In the genomic region with DNA sequence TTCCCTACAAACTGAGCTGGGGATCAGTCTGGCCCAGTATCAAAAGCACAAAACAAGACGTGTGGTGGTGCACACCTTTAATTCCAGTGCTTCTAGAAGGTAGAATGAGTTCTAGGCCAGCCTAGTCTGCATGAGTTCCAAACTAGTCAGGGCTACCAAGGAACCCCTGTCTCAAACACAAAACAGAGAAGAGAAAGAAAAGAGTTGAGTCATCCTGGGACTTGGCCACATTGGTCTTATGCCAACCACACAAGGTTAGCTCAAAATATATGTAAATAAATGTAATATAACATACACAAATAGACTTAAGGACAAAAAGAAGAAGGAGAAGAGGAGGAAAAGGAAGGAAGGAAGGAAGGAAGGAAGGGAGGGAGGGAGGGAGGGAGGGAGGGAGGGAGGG, we compare ENCODE assay signal across 17 mouse cellular contexts.
"Had no signal": no experiment of that assay in that cellular context is flagged by ENCODE, and none has a peak within 500 bp of the region (broad histone marks: within the 10 kb centered on the region; RNA-seq: fewer than 3 reads in every experiment).

No protein-coding gene starts in this region.

- H3K27me3 ChIP-seq: limb, embryonic 12.5 days; liver, embryonic 13.5 days; lung, embryonic 15.5 days; megakaryocyte, embryonic 14.5 days; neural tube, embryonic 15.5 days had no signal

- H3K4me2 ChIP-seq: limb, embryonic 12.5 days; liver, embryonic 13.5 days; lung, embryonic 15.5 days; midbrain, embryonic 11.5 days; neural tube, embryonic 15.5 days had no signal

- H3K27ac ChIP-seq: kidney, postnatal 0 days; layer of hippocampus, adult 2 months; limb, embryonic 12.5 days; liver, embryonic 13.5 days; lung, embryonic 15.5 days; macrophage; neural tube, embryonic 15.5 days had no signal

- DNase-seq: kidney, adult 9 months; kidney, postnatal 36 days; liver; liver, embryonic 13.5 days; liver, postnatal 0 days; lung, postnatal 14 days; right cerebral cortex, postnatal 14 days; thymus, adult 18-20 months; thymus, postnatal 14 days had no signal

- H3K4me1 ChIP-seq: limb, embryonic 12.5 days; liver, embryonic 13.5 days; lung, embryonic 15.5 days; megakaryocyte, embryonic 14.5 days; neural tube, embryonic 15.5 days had no signal

- H3K9ac ChIP-seq: limb, embryonic 12.5 days; liver, embryonic 13.5 days; liver, postnatal 0 days; lung, embryonic 15.5 days; neural tube, embryonic 15.5 days had no signal

- H3K36me3 ChIP-seq: liver, embryonic 13.5 days; neural tube, embryonic 15.5 days had no signal

- H3K4me3 ChIP-seq: layer of hippocampus, adult 2 months; limb, embryonic 12.5 days; liver, embryonic 13.5 days; lung, embryonic 15.5 days; megakaryocyte, embryonic 14.5 days; neural tube, embryonic 15.5 days had no signal

- ATAC-seq: liver, postnatal 0 days had no signal

- H3K9me3 ChIP-seq: limb, embryonic 12.5 days; liver, embryonic 13.5 days; lung, embryonic 15.5 days; neural tube, embryonic 15.5 days had no signal
